Mouse (Mus musculus): Measurements from ENCODE around the gene Palld. TPM values are rescaled to one million over a fixed set of nuclear protein-coding genes. Genes with fewer than 3 reads are reported as not detected.

Palld gene
- polyA plus RNA-seq, 1 experiment from 2014 or later, result 49.7 TPM

GRCm38 (mm10) chr8:61692129-61692528 lies 210.4 kb downstream of the Palld start:
- TF ChIP-seq CTCF (IDR thresholded peaks at IDR 0.05; ENCODE audit: low read depth), result no peak
- no peaks in the 10 kb centered on the region for H3K36me3 ChIP-seq (ENCODE audit: insufficient read depth, low read length)
- ATAC-seq (replicated peaks; ENCODE audit: low FRiP score, low read depth) (no peak), DNase-seq (ENCODE audit: low spot score) (no peak)
- H3K27me3 ChIP-seq (ENCODE audit: insufficient read depth, low read length), result no peaks in the 10 kb centered on the region
- 88% methylated on average over 3 of the region's 3 CpGs for WGBS
- no peaks in the 10 kb centered on the region for H3K4me1 ChIP-seq (replicated peaks; ENCODE audit: insufficient read depth, low read length)
- no peaks in the 10 kb centered on the region for H3K9me3 ChIP-seq (replicated peaks; ENCODE audit: low read length)
- no peak overlapping the region for H3K4me3 ChIP-seq (replicated peaks; ENCODE audit: low read depth, low read length)
- no peak overlapping the region for H3K4me2 ChIP-seq (ENCODE audit: low read length)
- no peak overlapping the region for H3K9ac ChIP-seq (ENCODE audit: low read depth, low read length)
- no peak overlapping the region for H3K27ac ChIP-seq

GRCm38 (mm10) chr8:61691391-61691790 lies 211.1 kb downstream of the Palld start:
- Histone ChIP-seq H3K9ac (ENCODE audit: low read depth, low read length) (no peak overlapping the region), H3K36me3 (ENCODE audit: insufficient read depth, low read length) (no peaks in the 10 kb centered on the region), H3K9me3 (replicated peaks; ENCODE audit: low read length) (no peaks in the 10 kb centered on the region), H3K27ac (no peak overlapping the region), H3K4me2 (ENCODE audit: low read length) (no peak overlapping the region), H3K27me3 (ENCODE audit: insufficient read depth, low read length) (no peaks in the 10 kb centered on the region), H3K4me3 (replicated peaks; ENCODE audit: low read depth, low read length) (no peak overlapping the region), H3K4me1 (replicated peaks; ENCODE audit: insufficient read depth, low read length) (no peaks in the 10 kb centered on the region)
- DNase-seq (ENCODE audit: low spot score), result no peak
- 44% methylated on average over 1 of the region's 1 CpGs for WGBS
- no peak for TF ChIP-seq CTCF (IDR thresholded peaks at IDR 0.05; ENCODE audit: low read depth)
- no peak for ATAC-seq (replicated peaks; ENCODE audit: low FRiP score, low read depth)

DNA sequence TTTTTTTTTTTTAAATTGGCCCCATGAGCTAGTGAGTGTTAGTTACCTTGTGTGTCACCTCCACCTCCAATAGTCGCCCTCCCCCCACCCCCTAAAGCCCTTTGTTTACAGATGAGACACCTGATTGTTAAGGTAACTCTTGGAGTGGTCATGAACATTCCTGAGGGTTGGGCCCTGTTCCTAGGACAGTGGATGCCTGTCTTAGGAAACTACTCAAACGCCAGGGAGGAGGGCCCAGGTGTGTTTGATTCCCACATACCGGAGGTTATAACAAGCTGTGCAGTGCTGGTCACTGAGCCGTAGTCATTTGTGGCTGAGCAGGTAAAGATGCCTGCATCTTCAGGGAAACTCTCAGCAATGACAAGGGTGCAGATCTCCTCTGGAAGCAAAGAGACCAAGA lies 215.4 kb downstream of the Palld start:
- 76% methylated on average over 4 of the region's 4 CpGs for WGBS
- Histone ChIP-seq H3K27me3 (ENCODE audit: insufficient read depth, low read length) (no peaks in the 10 kb centered on the region), H3K9ac (ENCODE audit: low read depth, low read length) (no peak overlapping the region), H3K27ac (no peak overlapping the region), H3K4me2 (ENCODE audit: low read length) (no peak overlapping the region), H3K36me3 (ENCODE audit: insufficient read depth, low read length) (no peaks in the 10 kb centered on the region), H3K9me3 (replicated peaks; ENCODE audit: low read length) (no peaks in the 10 kb centered on the region), H3K4me1 (replicated peaks; ENCODE audit: insufficient read depth, low read length) (no peaks in the 10 kb centered on the region), H3K4me3 (replicated peaks; ENCODE audit: low read depth, low read length) (no peak overlapping the region)
- ATAC-seq (replicated peaks; ENCODE audit: low FRiP score, low read depth) (no peak), DNase-seq (ENCODE audit: low spot score) (no peak)
- no peak for TF ChIP-seq CTCF (IDR thresholded peaks at IDR 0.05; ENCODE audit: low read depth)

DNA sequence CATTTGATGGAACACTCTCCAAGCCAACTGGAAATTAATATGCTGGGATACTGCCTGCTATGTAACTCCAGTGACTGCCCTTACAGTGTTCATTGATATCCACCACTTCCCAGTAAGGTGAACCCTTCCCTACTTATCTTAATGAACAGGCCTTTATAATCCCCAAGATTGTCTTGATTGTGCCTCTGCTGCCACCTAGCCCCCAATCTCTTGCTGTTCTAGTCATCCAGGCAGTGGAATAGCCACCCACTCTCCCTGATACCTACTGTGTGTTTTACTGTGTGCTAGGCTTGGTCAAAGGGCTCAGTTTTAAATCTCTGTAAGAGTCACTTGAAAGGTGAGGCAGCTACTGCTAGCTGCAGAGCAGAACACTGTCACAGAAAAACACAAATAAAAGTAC lies 216.2 kb downstream of the Palld start:
- H3K36me3 ChIP-seq (ENCODE audit: insufficient read depth, low read length), result no peaks in the 10 kb centered on the region
- no peaks in the 10 kb centered on the region for H3K27me3 ChIP-seq (ENCODE audit: insufficient read depth, low read length)
- TF ChIP-seq CTCF (IDR thresholded peaks at IDR 0.05; ENCODE audit: low read depth), result peak; percentile 66
- H3K4me1 ChIP-seq (replicated peaks; ENCODE audit: insufficient read depth, low read length), result no peaks in the 10 kb centered on the region
- no peak overlapping the region for H3K4me3 ChIP-seq (replicated peaks; ENCODE audit: low read depth, low read length)
- no peak overlapping the region for H3K27ac ChIP-seq
- DNase-seq (ENCODE audit: low spot score) (peak; percentile 64), ATAC-seq (replicated peaks; ENCODE audit: low FRiP score, low read depth) (no peak)
- H3K9me3 ChIP-seq (replicated peaks; ENCODE audit: low read length), result no peaks in the 10 kb centered on the region
- H3K4me2 ChIP-seq (ENCODE audit: low read length), result no peak overlapping the region
- no peak overlapping the region for H3K9ac ChIP-seq (ENCODE audit: low read depth, low read length)

DNA sequence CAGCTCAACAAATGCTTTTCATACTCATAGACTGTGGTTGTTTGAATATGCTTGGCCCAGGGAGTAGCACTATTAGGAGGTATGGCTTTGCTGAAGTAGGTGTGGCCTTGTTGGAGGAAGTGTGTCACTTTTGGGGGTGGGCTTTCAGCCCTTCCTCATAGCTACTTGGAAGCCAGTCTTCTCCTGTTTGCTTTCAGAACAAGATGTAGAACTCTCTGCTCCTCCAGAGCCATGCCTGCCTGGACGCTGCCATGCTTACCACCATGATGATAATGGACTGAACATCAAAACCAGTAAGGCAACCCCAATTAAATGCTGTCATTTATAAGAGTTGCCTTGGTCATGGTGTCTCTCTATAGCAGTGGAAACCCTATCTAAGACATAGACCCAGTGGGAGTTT lies 217.2 kb downstream of the Palld start:
- TF ChIP-seq CTCF (IDR thresholded peaks at IDR 0.05; ENCODE audit: low read depth), result no peak
- Histone ChIP-seq H3K9ac (ENCODE audit: low read depth, low read length) (no peak overlapping the region), H3K4me2 (ENCODE audit: low read length) (no peak overlapping the region), H3K4me3 (replicated peaks; ENCODE audit: low read depth, low read length) (no peak overlapping the region), H3K27me3 (ENCODE audit: insufficient read depth, low read length) (no peaks in the 10 kb centered on the region), H3K4me1 (replicated peaks; ENCODE audit: insufficient read depth, low read length) (no peaks in the 10 kb centered on the region), H3K9me3 (replicated peaks; ENCODE audit: low read length) (no peaks in the 10 kb centered on the region), H3K36me3 (ENCODE audit: insufficient read depth, low read length) (no peaks in the 10 kb centered on the region), H3K27ac (no peak overlapping the region)
- WGBS, result 93% methylated on average over 1 of the region's 1 CpGs
- ATAC-seq (replicated peaks; ENCODE audit: low FRiP score, low read depth) (no peak), DNase-seq (ENCODE audit: low spot score) (no peak)

- H3K4me1 ChIP-seq (replicated peaks; ENCODE audit: insufficient read depth, low read length), result no peaks in the 10 kb centered on the region
- H3K4me3 ChIP-seq (replicated peaks; ENCODE audit: low read depth, low read length), result no peak overlapping the region
- no peak overlapping the region for H3K9ac ChIP-seq (ENCODE audit: low read depth, low read length)
- H3K27ac ChIP-seq, result no peak overlapping the region
- H3K36me3 ChIP-seq (ENCODE audit: insufficient read depth, low read length), result no peaks in the 10 kb centered on the region
- no peaks in the 10 kb centered on the region for H3K9me3 ChIP-seq (replicated peaks; ENCODE audit: low read length)
- ATAC-seq (replicated peaks; ENCODE audit: low FRiP score, low read depth) (no peak), DNase-seq (ENCODE audit: low spot score) (no peak)
- WGBS, result 59% methylated on average over 4 of the region's 4 CpGs
- TF ChIP-seq CTCF (IDR thresholded peaks at IDR 0.05; ENCODE audit: low read depth), result no peak
- no peaks in the 10 kb centered on the region for H3K27me3 ChIP-seq (ENCODE audit: insufficient read depth, low read length)
- no peak overlapping the region for H3K4me2 ChIP-seq (ENCODE audit: low read length)
Observed at GRCm38 (mm10) chr8:61684280-61684939, 218.1 kb downstream of the Palld start.

DNA sequence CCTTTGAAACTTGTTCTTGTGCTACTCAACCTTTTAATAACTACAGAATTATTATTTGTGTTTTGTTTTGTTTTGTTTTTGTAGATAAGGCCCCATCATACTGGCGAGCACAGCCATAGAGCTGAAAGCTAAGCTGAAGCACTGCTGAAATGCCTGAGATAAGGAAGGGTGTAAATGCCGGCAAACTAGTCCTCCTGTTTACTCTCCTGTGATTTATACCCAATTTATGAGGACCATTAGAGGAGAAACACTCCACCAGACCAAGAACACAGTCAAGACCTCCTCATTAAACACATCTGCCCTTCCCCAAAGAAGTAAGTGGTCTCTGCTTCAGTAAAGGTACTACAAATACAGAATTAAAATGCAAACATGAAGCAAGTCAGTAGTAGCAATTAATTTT lies 219.6 kb downstream of the Palld start:
- H3K4me2 ChIP-seq (ENCODE audit: low read length), result no peak overlapping the region
- DNase-seq (ENCODE audit: low spot score) (peak; percentile 67), ATAC-seq (replicated peaks; ENCODE audit: low FRiP score, low read depth) (no peak)
- 22% methylated on average over 2 of the region's 2 CpGs for WGBS
- no peak for TF ChIP-seq CTCF (IDR thresholded peaks at IDR 0.05; ENCODE audit: low read depth)
- no peaks in the 10 kb centered on the region for H3K9me3 ChIP-seq (replicated peaks; ENCODE audit: low read length)
- H3K4me1 ChIP-seq (replicated peaks; ENCODE audit: insufficient read depth, low read length), result no peaks in the 10 kb centered on the region
- no peak overlapping the region for H3K27ac ChIP-seq
- H3K4me3 ChIP-seq (replicated peaks; ENCODE audit: low read depth, low read length), result no peak overlapping the region
- no peaks in the 10 kb centered on the region for H3K36me3 ChIP-seq (ENCODE audit: insufficient read depth, low read length)
- no peak overlapping the region for H3K9ac ChIP-seq (ENCODE audit: low read depth, low read length)
- no peaks in the 10 kb centered on the region for H3K27me3 ChIP-seq (ENCODE audit: insufficient read depth, low read length)
